Comparison of ENCODE assay signal across 8 mouse cellular contexts in the genomic region with DNA sequence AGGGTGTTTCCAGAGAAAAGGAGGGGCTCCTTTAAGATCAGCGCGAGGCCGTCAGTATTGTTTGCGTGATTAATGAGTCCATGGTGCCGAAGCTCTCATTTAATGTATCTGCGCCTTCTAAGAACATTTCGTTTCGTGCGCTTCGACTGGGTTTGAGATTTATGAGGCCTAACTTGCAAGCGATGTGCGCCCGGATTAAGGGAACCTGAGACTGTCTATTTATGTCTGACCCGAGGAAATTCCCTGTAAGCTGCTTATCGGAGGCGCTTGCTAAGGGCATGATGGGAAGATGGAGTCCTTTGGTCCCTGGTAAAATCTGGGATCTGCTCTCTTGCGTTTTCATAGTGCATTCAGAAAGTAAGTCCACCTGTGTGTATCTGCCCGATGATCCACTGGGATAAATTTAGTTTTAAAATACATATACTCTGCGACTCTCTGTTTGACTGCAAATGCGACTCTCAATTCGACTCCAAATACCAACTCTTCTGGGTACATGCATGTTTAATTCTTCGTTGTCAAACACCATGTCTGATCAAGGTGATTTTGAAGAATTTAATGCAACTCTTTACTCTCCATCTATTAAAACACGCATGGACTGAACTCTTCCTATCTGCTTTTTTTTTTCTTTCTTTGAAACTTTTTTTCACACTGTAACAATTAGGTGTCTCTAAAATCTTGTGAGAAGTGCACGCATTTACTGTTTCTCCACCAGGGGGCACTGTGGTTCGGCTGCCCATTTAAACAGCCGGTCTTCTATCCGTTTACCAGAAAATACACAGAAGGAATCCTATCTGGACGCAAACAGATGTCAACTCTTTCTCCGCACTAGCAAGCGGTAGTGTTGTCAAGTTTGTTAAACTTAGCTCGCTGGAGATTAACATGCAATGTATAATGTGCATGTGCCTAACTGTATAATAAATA.
DNase-seq lines count a peak whose midpoint lies in the region; TF ChIP-seq lines count a peak whose summit lies in the region.

No protein-coding gene starts in this region.

- DNase-seq in CD4-positive, CD25-positive, alpha-beta regulatory T cell, adult 2 months (ENCODE audit: low read depth, low spot score): peak; percentile 86
- peak; percentile 70 to 89 for DNase-seq in adrenal gland, adult (ENCODE audit: inconsistent age in 2 of 2, low spot score in 1 of 2)
- peak; percentile 91 for DNase-seq in embryo, embryonic 10.5 days (ENCODE audit: low spot score)
- DNase-seq in heart, postnatal 36 days: peak; percentile 76 to 83
- DNase-seq in layer of hippocampus, adult 11-12 months (ENCODE audit: low spot score): peak; percentile 63
- DNase-seq in lung, adult 2 months: peak; percentile 53
- DNase-seq in right cerebral cortex, adult 18-20 months: peak; percentile 75
- peak; percentile 78 for DNase-seq in urinary bladder, postnatal 14 days (ENCODE audit: low spot score)

- H3K4me3 ChIP-seq in lung, adult 2 months (replicated peaks; ENCODE audit: extremely low read depth, low read depth, low read length): no peak overlapping the region

- intact Hi-C loops in heart, postnatal 36 days (cut with DNase I): loop anchor here (1.0 to 5.0 kb wide), 6 partner anchors 41 to 1666 kb away; no protein-coding TSS in a partner anchor

- TF ChIP-seq CTCF in lung, adult 2 months (IDR thresholded peaks at IDR 0.05; ENCODE audit: insufficient read depth, low read length): peak; percentile 57

- H3K4me1 ChIP-seq in lung, adult 2 months (ENCODE audit: control insufficient read depth, insufficient read depth, low read length): peaks cover 6% of the 10 kb centered on the region

- TF ChIP-seq POLR2A in lung, adult 2 months (IDR thresholded peaks at IDR 0.05; ENCODE audit: borderline replicate concordance, extremely low read depth, low read depth, low read length): no peak

- 56% methylated on average over 31 of the region's 31 CpGs for WGBS in lung, adult 2 months
